Mouse (Mus musculus) spleen, adult 12 weeks (tissue): ENCODE results near the gene Plekhg1.

Experiments
- DNase-seq: peaks from one replicate; pipeline ENCODE4 v3.0.0; 2022; ENCODE audit warnings: low spot score

The Plekhg1 gene

DNA sequence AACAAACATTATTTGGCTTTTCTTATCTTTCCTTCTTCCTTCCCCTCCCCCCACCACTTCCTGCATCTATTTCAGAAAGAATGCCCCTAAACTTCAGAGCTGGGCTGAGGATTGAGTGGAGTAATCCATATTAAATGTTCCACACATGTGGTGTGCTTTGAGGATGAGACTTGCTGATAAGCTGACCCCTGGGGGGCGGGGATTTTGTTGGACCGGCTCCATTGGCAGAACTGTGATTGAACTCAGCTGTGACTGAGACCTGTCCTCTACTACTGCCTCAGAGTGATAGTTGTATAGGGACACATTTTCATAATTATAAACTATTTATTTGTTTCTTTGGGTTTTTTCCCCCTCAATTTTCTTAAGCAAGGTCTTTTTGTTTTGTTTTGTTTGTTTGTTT lies 2.9 kb downstream of the Plekhg1 start:
- no peak for DNase-seq

DNA sequence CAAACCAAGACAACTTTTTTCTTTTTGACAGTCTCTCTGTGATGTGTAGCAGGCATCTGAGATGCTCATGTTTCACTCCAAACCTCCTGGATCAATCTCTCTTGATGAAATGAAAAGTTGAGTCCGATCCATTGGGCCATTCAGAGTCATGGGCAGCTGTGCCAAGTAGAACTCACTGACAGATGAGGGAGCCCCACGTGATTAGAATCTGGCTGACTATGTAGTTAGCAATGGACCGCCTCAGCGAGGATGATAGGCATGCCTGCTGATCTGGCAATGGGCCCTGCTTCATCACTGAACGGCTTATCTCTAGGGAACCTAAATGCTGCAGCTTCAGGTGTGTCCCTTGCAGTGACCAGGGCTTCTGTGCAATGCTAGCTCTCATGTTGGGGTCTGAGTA lies 3.7 kb downstream of the Plekhg1 start:
- DNase-seq, result no peak

DNA sequence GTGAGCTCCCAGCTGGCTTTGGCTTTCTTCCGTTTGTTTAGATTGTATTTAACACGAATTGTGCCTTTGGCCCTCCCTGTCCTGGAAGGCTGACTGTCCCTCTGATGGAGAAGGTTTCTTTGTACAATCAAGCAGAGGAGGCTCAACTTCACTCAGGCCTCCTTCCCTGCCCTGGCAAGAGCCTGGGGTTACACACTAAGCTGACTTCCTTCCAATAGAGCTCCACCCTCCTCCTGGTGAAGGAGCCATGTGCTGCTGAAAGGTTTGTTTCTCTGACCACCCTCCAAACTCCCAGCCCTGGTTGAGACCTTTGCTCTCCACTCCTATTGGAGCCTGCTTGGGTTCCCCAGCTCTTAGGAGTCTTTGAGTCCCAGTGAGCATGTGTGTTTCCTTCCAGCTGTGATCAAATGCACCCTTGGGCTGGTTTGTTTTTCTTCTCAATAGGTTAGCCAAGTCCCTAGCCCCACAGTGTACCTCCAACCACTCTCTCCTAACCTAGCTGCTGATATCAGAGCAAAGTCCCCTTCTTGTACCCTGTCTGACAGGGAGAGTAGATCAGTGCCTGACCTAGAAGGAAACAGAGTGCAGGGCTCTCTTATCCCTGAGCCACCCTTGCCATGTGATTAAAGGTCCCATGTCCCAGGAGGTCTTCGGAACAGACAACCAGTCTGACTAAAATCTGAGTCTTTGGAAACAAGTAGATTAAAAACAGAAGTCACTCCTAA lies 6.8 kb downstream of the Plekhg1 start:
- no peak for DNase-seq

GRCm38 (mm10) chr10:3749580-3749979 lies 9.4 kb downstream of the Plekhg1 start:
- no peak for DNase-seq

DNA sequence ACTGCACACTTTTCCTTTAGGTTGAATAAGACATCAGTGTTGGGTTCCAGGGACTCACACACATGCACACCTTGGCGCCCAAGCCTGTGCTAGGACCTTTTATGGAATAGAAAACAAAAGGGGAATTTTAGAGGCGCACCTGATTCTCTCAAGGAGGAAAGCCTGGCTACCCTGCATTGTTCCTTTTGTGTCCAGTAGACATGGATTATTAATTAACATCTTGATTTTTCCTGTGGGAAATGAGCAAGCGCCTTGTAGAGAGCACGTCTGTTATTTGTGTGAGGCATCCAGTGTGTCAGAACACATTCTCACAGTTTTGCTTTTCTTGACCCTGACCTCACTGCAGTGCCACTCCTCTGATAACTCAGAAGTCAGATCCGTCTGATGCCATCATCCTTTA lies 21.8 kb downstream of the Plekhg1 start:
- no peak for DNase-seq

GRCm38 (mm10) chr10:3763199-3763598 lies 23.0 kb downstream of the Plekhg1 start:
- no peak for DNase-seq

- no peak for DNase-seq
These were observed 29.0 kb downstream of the Plekhg1 start for GRCm38 (mm10) chr10:3769131-3769530.

GRCm38 (mm10) chr10:3774330-3774729 lies 34.2 kb downstream of the Plekhg1 start:
- no peak for DNase-seq

- no peak for DNase-seq
These were observed 36.6 kb downstream of the Plekhg1 start for GRCm38 (mm10) chr10:3776761-3777160.

DNA sequence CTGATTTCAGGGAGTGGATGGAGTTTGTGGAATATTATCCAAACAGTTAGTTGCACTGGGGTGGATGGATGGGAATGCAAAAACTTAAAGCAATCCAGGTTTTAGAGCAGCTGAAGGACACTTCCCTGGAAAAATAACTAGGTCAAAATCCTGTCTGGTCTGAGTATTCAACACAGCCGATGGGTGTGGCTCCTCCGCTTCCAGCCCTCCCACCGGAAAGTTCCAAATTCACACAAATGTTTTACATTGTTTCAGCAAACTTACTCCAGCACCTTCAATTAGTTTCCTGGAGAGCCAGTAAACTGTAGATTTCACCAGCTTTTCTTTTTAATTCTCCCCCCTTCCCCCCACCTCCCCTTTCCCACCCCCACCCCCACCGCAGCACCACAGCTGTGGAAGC lies 45.2 kb downstream of the Plekhg1 start:
- DNase-seq, result no peak

DNA sequence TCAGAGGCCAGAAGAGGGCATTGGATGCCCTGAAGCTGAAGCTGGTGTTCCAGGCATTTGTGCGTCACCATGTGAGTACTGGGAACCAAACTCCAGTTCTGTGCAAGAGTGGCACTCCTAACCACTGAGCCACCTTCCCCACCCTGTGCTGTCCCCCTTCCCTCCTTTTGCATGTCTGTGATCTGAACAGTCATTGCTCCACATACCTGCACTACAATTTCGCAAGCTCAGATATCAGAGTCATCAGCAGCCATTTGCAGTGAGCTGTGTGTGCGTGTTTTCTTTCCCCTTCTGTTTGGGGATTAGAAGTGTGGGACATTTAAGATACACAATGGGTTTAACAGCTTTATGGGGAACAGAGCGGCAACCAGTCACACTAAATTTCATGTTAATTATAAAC lies 46.4 kb downstream of the Plekhg1 start:
- DNase-seq, result no peak

GRCm38 (mm10) chr10:3787006-3787405 lies 46.8 kb downstream of the Plekhg1 start:
- DNase-seq, result no peak

DNA sequence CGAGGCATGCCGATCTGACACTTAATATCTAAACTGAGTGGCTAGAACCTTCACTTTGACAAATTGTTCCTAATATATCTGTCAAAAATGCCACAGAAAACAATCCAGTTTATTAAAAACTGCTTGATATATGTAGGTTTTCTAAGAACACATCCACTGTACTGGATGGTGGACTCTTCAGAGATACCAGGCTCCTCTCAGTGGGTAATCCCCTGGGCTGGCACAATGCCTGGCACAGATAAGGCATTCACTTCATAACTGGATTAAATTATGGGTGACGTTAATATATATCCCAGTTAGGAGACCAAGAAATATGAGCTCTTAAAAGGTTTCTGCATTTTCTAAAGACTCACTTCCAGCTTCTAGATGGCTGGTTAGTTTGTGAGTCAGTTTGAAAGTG lies 53.7 kb downstream of the Plekhg1 start:
- no peak for DNase-seq

GRCm38 (mm10) chr10:3799455-3799854 lies 59.3 kb downstream of the Plekhg1 start:
- DNase-seq, result no peak

GRCm38 (mm10) chr10:3801254-3801653 lies 61.1 kb downstream of the Plekhg1 start:
- DNase-seq, result no peak

DNA sequence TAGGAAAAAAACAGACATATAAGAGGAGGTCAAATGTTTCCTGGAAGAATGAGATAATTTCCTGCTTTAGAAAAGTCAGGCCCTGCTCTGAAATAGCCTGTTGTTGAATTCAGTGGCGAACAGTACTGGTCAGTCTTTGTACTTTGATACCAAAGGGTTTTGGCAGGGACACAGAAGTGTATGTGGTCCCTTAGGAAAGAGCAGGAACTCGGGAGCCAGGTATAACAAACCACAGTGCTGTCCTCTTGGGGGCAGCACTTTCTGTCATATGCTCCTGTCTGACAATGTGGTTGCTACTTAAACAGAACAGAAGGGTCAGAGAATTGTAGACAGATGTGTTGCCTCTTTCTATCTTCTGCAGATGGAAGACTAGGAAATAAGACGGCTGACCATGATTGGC lies 65.2 kb downstream of the Plekhg1 start:
- DNase-seq, result no peak

GRCm38 (mm10) chr10:3807980-3808379 lies 67.8 kb downstream of the Plekhg1 start:
- DNase-seq, result no peak

GRCm38 (mm10) chr10:3810476-3811273 lies 70.5 kb downstream of the Plekhg1 start:
- no peak for DNase-seq

- no peak for DNase-seq
These were observed 79.0 kb downstream of the Plekhg1 start for GRCm38 (mm10) chr10:3818940-3819701.

- no peak for DNase-seq
These were observed 83.7 kb downstream of the Plekhg1 start for GRCm38 (mm10) chr10:3823826-3824225.

DNA sequence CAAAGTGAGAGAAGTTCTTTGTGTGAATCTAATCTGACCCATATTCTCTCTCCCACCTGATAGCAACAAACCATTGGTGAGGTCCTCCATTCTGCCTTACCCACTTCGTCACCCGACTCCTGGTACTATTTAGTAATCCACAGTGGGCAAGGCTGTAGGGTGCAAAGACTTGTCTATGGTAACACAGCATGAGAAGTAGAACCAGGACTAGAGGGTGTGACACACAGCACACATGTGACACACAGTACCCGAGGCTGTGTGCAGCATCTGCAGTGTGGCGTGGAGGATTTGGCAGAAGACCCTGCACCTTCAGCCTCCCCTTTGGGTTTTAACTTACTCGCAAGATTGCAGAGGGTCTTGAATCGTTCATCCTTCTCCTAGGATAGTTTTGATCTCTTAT lies 85.9 kb downstream of the Plekhg1 start:
- no peak for DNase-seq

GRCm38 (mm10) chr10:3827368-3827767 lies 87.2 kb downstream of the Plekhg1 start:
- no peak for DNase-seq

DNA sequence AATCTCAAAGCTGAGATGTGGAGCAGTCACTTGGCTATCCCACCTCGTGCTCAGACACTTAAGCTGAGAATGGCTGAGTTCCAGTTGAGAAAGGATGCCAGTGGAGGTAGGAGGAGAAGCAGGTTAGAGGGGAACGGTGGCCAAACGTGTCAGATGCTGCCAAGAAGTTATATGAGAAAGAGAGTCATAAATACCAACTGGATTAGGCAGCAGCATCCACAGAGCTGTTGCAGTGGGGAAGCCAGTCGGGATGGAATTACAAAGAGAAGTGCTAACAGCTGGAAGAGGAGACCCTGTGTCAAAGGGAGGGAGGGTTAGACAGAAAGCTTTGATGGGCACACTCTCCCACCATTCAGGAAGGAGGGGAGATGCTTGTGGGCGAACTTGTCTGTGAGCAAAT lies 89.3 kb downstream of the Plekhg1 start:
- no peak for DNase-seq
